Mouse (Mus musculus) hindbrain, embryonic 12.5 days (tissue): ENCODE results near the gene Cyp26a1. TPM values are rescaled to one million over a fixed set of nuclear protein-coding genes. Genes with fewer than 3 reads are reported as not detected.

ENCODE experiments used
- polyA plus RNA-seq: library from polyadenylated mRNA; unstranded; fragments of >200 nt; fragmentation: Nextera tagmentation; extraction: Ambion mirVana; gene quantifications from 2 replicates; pipeline ENCODE4 v1.2.1, GENCODE M21; 2016

Gene Cyp26a1
- polyA plus RNA-seq, 1 experiment from 2014 or later = 14.2 TPM

Other genes starting within 250 kb of the Cyp26a1 start
- 9.5 and 10.3 TPM in 2 replicates for gene Exoc6, start 147.4 kb upstream of the Cyp26a1 start, polyA plus RNA-seq
- 1.8 and 2.0 TPM in 2 replicates for gene Cyp26c1, start 12.2 kb upstream of the Cyp26a1 start, polyA plus RNA-seq